Mouse (Mus musculus) CD4-positive naive resting alpha-beta T cell, adult 76 days (primary cell): ENCODE data around the gene Try5. TPM values are rescaled to one million over a fixed set of nuclear protein-coding genes. Genes with fewer than 3 reads are reported as not detected.

Source experiments
- total RNA-seq: library from RNA; stranded (reverse); gene quantifications from one replicate; pipeline ENCODE4 v1.2.4, GENCODE M21; 2023

Gene Try5
- 1.8 TPM for total RNA-seq

DNA sequence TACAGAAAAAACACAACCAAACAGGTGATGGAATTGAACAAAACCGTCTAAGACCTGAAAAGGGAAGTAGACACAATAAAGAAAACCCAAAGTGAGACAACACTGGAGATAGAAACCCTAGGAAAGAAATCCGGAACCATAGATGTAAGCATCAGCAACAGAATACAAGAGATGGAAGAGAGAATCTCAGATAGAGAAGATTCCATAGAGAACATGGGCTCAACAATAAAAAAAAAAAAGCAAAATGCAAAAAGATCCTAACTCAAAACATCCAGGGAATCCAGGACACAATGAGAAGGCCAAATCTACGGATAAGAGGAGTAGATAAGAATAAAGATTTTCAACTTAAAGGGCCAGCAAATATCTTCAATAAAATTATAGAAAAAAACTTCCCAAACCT, at the start of gene Try5:
Try5 (minus strand) TSS at position 101 of the 400 bp plus-strand sequence.

DNA sequence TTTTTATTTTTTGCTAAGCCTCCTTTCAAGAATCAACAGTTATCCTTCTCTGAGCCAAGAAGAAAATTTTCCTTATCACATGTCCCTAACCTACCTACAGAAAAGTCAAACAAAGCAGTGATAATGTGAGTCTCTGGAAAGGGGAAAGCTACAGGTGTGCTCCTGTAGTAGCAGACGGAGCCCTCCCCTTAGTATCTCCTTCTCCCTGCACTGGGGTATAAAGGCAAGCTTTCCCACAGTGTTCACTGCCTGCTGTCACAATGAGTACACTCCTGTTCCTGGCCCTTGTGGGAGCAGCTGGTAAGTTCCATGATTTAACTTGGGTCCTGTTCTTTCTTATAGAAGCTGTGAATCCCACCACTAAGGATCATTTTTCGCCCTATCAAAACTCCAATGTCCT, 37.3 kb upstream of the Try5 start, which contains the start of gene Try10:
Try10 (plus strand) TSS at position 174 of the 400 bp plus-strand sequence.

DNA sequence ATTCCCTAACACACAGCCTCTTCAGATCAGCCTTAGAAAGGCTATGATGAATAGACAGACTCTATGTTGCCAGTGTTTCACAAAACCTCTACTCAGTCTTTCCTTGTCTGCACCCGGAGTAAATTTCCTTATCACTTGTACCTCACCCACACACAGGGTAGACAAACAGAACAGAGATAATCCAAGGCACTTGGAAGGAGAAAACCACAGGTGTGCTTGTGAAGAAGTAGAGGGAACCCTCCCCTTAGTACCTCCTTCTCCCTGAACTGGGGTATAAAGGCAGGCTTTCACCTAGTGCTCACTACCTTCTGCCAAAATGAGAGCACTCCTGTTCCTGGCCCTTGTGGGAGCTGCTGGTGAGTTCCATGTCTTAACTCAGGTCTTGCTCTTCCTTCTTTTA, 14.7 kb downstream of the Try5 start, which contains the start of gene Try4:
Try4 (plus strand) TSS at position 301 of the 400 bp plus-strand sequence.

Other genes starting within 250 kb of the Try5 start
- gene Try4, start 14.6 kb downstream of the Try5 start, total RNA-seq, result 1.5 TPM
- not detected for gene Try10, start 37.3 kb upstream of the Try5 start, total RNA-seq
- gene Prss3, start 60.8 kb upstream of the Try5 start, total RNA-seq, result not detected
- not detected for gene Gm5771, start 75.5 kb upstream of the Try5 start, total RNA-seq
- not detected for gene Gm10334, start 129.3 kb upstream of the Try5 start, total RNA-seq
- not detected for gene Prss1, start 142.1 kb upstream of the Try5 start, total RNA-seq
- not detected for gene Prss2, start 204.9 kb upstream of the Try5 start, total RNA-seq